Comparison of ENCODE assay signal across 9 mouse cellular contexts in genomic region chr7:130605111-130605510, GRCm38 (mm10). TPM values are rescaled to one million over a fixed set of nuclear protein-coding genes. Genes with fewer than 3 reads are reported as not detected.
DNase-seq lines count a peak whose midpoint lies in the region; ATAC-seq and TF ChIP-seq lines count a peak whose summit lies in the region.
"Had no signal": no experiment of that assay in that cellular context is flagged by ENCODE, and none has a peak within 500 bp of the region (broad histone marks: within the 10 kb centered on the region; RNA-seq: fewer than 3 reads in every experiment).

No protein-coding gene starts in this region.

- WGBS in hindbrain, postnatal 0 days = 29% methylated on average over 6 of the region's 6 CpGs
- 35% methylated on average over 6 of the region's 6 CpGs for WGBS in hindbrain, embryonic 16.5 days

- no peaks in the 10 kb centered on the region for H3K36me3 ChIP-seq in hindbrain, postnatal 0 days (ENCODE audit: insufficient read depth, low read length)
- no peaks in the 10 kb centered on the region for H3K36me3 ChIP-seq in hindbrain, embryonic 16.5 days (ENCODE audit: control insufficient read depth, insufficient read depth, low read length)
- peaks cover 7% of the 10 kb centered on the region for H3K36me3 ChIP-seq in E14TG2a.4 (ENCODE audit: insufficient read depth, low read length)

- ATAC-seq in hindbrain, postnatal 0 days = no peak
- ATAC-seq in hindbrain, embryonic 16.5 days = no peak
- ATAC-seq in megakaryocyte-erythroid progenitor cell, adult 5-6 weeks (replicated peaks; ENCODE audit: low FRiP score, low TSS enrichment, poor library complexity, severe bottlenecking) = peak; percentile 85

- H3K4me1 ChIP-seq in hindbrain, postnatal 0 days (ENCODE audit: insufficient read depth, low read length) = no peaks in the 10 kb centered on the region
- no peaks in the 10 kb centered on the region for H3K4me1 ChIP-seq in hindbrain, embryonic 16.5 days (ENCODE audit: control insufficient read depth, insufficient read depth, low read depth, low read length)
- H3K4me1 ChIP-seq in E14TG2a.4 (replicated peaks; ENCODE audit: low read depth, low read length) = peaks cover 61% of the 10 kb centered on the region

- no peaks in the 10 kb centered on the region for H3K9me3 ChIP-seq in hindbrain, postnatal 0 days (ENCODE audit: low read length)
- no peaks in the 10 kb centered on the region for H3K9me3 ChIP-seq in hindbrain, embryonic 16.5 days (ENCODE audit: control insufficient read depth, low read length)
- no peaks in the 10 kb centered on the region for H3K9me3 ChIP-seq in E14TG2a.4 (ENCODE audit: low read length)

- no peak overlapping the region for H3K27ac ChIP-seq in hindbrain, postnatal 0 days
- no peak overlapping the region for H3K27ac ChIP-seq in hindbrain, embryonic 16.5 days (ENCODE audit: low read depth, low read length)

- intact Hi-C loops in left cerebral cortex, postnatal 36 days (cut with DNase I) = no loop called here

- TF ChIP-seq CTCF in hindbrain, postnatal 0 days (IDR thresholded peaks at IDR 0.05; ENCODE audit: low read depth) = peak; percentile 69
- TF ChIP-seq CTCF in E14TG2a.4 (conservative IDR thresholded peaks at IDR 0.05; ENCODE audit: low read length) = peak; percentile 77

- H3K4me2 ChIP-seq in hindbrain, postnatal 0 days (ENCODE audit: low read depth, low read length) = no peak overlapping the region
- H3K4me2 ChIP-seq in hindbrain, embryonic 16.5 days (ENCODE audit: low read length) = no peak overlapping the region

- H3K27me3 ChIP-seq in hindbrain, postnatal 0 days (ENCODE audit: insufficient read depth, low read length) = no peaks in the 10 kb centered on the region
- no peaks in the 10 kb centered on the region for H3K27me3 ChIP-seq in hindbrain, embryonic 16.5 days (replicated peaks; ENCODE audit: control insufficient read depth, insufficient read depth, low read length)
- H3K27me3 ChIP-seq in E14TG2a.4 (ENCODE audit: insufficient read depth, low read length) = no peaks in the 10 kb centered on the region

- peak; percentile 33 for DNase-seq in hindbrain, postnatal 0 days (ENCODE audit: low spot score)
- peak; percentile 64 for DNase-seq in embryo, embryonic 10 days (ENCODE audit: low spot score)
- no peak for DNase-seq in left cerebral cortex, postnatal 36 days (ENCODE audit: low spot score in 2 of 2)
- DNase-seq in adrenal gland, adult 18-20 months (ENCODE audit: low spot score in 2 of 2) = no peak
- DNase-seq in left cerebral cortex, adult 8-10 months (ENCODE audit: low spot score in 2 of 2) = no peak
- DNase-seq: right cerebral cortex, postnatal 4 days had no signal

- H3K4me3 ChIP-seq in hindbrain, postnatal 0 days (ENCODE audit: low read length) = no peak overlapping the region
- no peak overlapping the region for H3K4me3 ChIP-seq in hindbrain, embryonic 16.5 days (ENCODE audit: low read length)
- no peak overlapping the region for H3K4me3 ChIP-seq in E14TG2a.4 (replicated peaks; ENCODE audit: low read length)

- no peak overlapping the region for H3K9ac ChIP-seq in hindbrain, postnatal 0 days (replicated peaks; ENCODE audit: low read length)
- H3K9ac ChIP-seq in hindbrain, embryonic 16.5 days (ENCODE audit: low read depth, low read length) = no peak overlapping the region

RNA-seq across cellular contexts. Expression of gene Tacc2, which starts 27.9 kb away (rescaled TPM):
- total RNA-seq in hindbrain, postnatal 0 days (2014; rRNA removed) = 37.9 and 38.4 TPM in 2 replicates
- 46.0 and 51.8 TPM in 2 replicates for polyA plus RNA-seq in hindbrain, postnatal 0 days (2015; fragmentation: Nextera tagmentation; extraction: Ambion mirVana)
- polyA plus RNA-seq in hindbrain, embryonic 16.5 days (2015; fragmentation: Nextera tagmentation; extraction: Ambion mirVana) = 49.7 and 57.8 TPM in 2 replicates
- total RNA-seq in megakaryocyte-erythroid progenitor cell, adult 5-6 weeks (2014; fragmentation: Nextera tagmentation) = 9.1 and 14.2 TPM in 2 replicates
- 0.88 and 1.6 TPM in 2 replicates for total RNA-seq in megakaryocyte-erythroid progenitor cell, adult 5-6 weeks (2017)
- total RNA-seq in left cerebral cortex, postnatal 36 days (2021) = 10 to 100 TPM; 63.0 to 69.5 TPM
- total RNA-seq in adrenal gland, adult 18-20 months (2021) = 10 to 100 TPM; 32.3 to 33.3 TPM
- 10 to 100 TPM; 64.2 to 70.3 (median 68.0) TPM for total RNA-seq in left cerebral cortex, adult 8-10 months (2022)

RNA-seq across cellular contexts. Expression of gene Nsmce4a, which starts 32.2 kb away (rescaled TPM):
- total RNA-seq in hindbrain, postnatal 0 days (2014; rRNA removed) = 32.2 and 42.0 TPM in 2 replicates
- polyA plus RNA-seq in hindbrain, postnatal 0 days (2015; fragmentation: Nextera tagmentation; extraction: Ambion mirVana) = 82.3 and 91.3 TPM in 2 replicates
- polyA plus RNA-seq in hindbrain, embryonic 16.5 days (2015; fragmentation: Nextera tagmentation; extraction: Ambion mirVana) = 72.9 and 75.7 TPM in 2 replicates
- 180 and 183 TPM in 2 replicates for total RNA-seq in megakaryocyte-erythroid progenitor cell, adult 5-6 weeks (2014; fragmentation: Nextera tagmentation)
- total RNA-seq in megakaryocyte-erythroid progenitor cell, adult 5-6 weeks (2017) = 203 and 229 TPM in 2 replicates
- total RNA-seq in left cerebral cortex, postnatal 36 days (2021) = 10 to 100 TPM; 36.0 to 38.0 TPM
- 10 to 100 TPM; 38.2 to 55.1 TPM for total RNA-seq in adrenal gland, adult 18-20 months (2021)
- 10 to 100 TPM; 37.5 to 40.9 (median 40.4) TPM for total RNA-seq in left cerebral cortex, adult 8-10 months (2022)

Comparison
In these comparisons a context has a peak if more than half of its experiments do, and no peak if none do; other contexts are left out.
1. DNase-seq: peak in hindbrain, postnatal 0 days (single experiment) and embryo, embryonic 10 days (single experiment); none in left cerebral cortex, postnatal 36 days (0 of 2), adrenal gland, adult 18-20 months (0 of 2) and left cerebral cortex, adult 8-10 months (0 of 2).